Mouse (Mus musculus) small intestine, adult 2 months (tissue): Measurements from ENCODE around the gene Acot11. TPM values are rescaled to one million over a fixed set of nuclear protein-coding genes. Genes with fewer than 3 reads are reported as not detected.

Experiments
- H3K27ac ChIP-seq: fragments of 200-500 bp; 2 replicates; pipeline ENCODE4 v1.5.1; 2012; ENCODE audit warnings: low read depth, low read length, control low read depth, inconsistent platforms; ENCODE audit not compliant: insufficient read depth
- H3K27me3 ChIP-seq: fragments of 200-500 bp; 2 replicates; pipeline ENCODE4 v1.6.1; 2012; ENCODE audit warnings: mild to moderate bottlenecking, moderate library complexity, low read length, inconsistent platforms; ENCODE audit not compliant: control insufficient read depth, insufficient read depth
- H3K36me3 ChIP-seq: fragments of 200-500 bp; 2 replicates; pipeline ENCODE4 v1.6.1; 2012; ENCODE audit warnings: mild to moderate bottlenecking, low read length, control low read depth, inconsistent platforms; ENCODE audit not compliant: control insufficient read depth, insufficient read depth
- H3K4me1 ChIP-seq: fragments of 200-500 bp; 2 replicates; pipeline ENCODE4 v1.6.1; 2012; ENCODE audit warnings: low read length, inconsistent platforms, mixed read lengths; ENCODE audit not compliant: control insufficient read depth, insufficient read depth, insufficient read length
- H3K4me3 ChIP-seq: fragments of 200-500 bp; 2 replicates; pipeline ENCODE4 v1.5.1; 2012; ENCODE audit warnings: low read depth, mild to moderate bottlenecking, control low read depth, inconsistent platforms, low read length, moderate library complexity
- CTCF ChIP-seq: fragments of 200-500 bp; IDR thresholded peaks from 2 replicates; pipeline ENCODE4 v1.5.1; 2012; ENCODE audit warnings: low read depth, mild to moderate bottlenecking, control low read depth, inconsistent platforms, low read length, moderate library complexity, mixed read lengths; ENCODE audit not compliant: insufficient replicate concordance, insufficient read length; ENCODE audit errors: extremely low read depth
- POLR2A ChIP-seq: fragments of 200-500 bp; IDR thresholded peaks from 2 replicates; pipeline ENCODE4 v1.6.1; 2012; ENCODE audit warnings: low read depth, mild to moderate bottlenecking, control low read depth, inconsistent platforms, low read length, moderate library complexity
- WGBS: fragments of 180-500 bp; shearing (Covaris S2); methylation state at CpG from one replicate; pipeline ENCODE4 v1.1.7; 2018; 5-methylcytosine and 5-hydroxymethylcytosine counted together
- polyA plus RNA-seq: library from polyadenylated mRNA; depleted of rRNA; stranded (reverse); fragments of >200 nt; gene quantifications from 2 replicates; pipeline ENCODE4 v1.2.3, GENCODE M21; 2012

The Acot11 gene
- polyA plus RNA-seq, 1 experiment: 24.9 TPM

DNA sequence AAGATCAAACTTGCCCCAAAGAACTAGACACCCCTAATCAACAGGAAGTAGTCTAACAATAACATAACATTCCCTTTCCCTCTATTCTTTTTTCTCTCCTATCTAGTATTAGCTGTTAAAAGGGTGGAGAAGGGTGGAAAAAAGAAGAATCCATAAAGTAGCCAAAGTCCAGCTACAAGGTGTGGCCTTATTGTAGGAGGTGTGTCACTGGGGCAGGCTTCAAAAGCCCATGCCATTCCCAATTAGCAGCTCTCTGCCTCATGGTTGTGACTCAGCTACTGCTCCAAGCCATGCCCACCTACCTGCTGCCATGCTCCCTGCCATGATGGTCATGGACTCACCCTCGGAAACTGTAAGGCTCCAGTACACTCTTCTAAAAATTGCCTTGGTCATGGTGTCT, 32.2 kb downstream of the Acot11 start:
- Histone ChIP-seq H3K27me3 (no peaks in the 10 kb centered on the region), H3K36me3 (peaks cover 32% of the 10 kb centered on the region), H3K4me1 (peaks cover 11% of the 10 kb centered on the region; the same call in 1 of the 2 replicates), H3K4me3 (no peak overlapping the region), H3K27ac (peak overlapping the region; percentile 65)
- TF ChIP-seq CTCF (no peak), POLR2A (no peak)
- 41% methylated on average over 1 of the region's 1 CpGs for WGBS

DNA sequence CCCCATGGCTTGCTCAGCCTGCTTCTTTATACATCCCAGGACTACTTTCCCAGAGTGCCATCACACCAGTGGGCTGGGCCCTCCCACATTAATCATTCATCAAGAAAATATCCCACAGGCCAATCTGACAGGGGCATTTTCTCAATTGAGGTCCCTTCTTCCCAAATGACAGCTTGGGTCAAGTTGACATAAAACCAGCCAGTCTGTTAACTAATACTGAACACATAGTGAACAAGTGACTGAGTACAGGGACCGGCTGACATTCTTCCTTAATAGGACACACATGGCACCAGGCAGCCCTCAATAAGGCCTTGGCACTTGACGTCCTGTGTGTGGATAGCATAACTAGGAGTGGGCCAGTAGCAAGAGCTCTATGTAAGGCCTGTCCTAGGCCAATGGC, 35.5 kb downstream of the Acot11 start:
- no peaks in the 10 kb centered on the region for H3K27me3 ChIP-seq
- 92% methylated on average over 2 of the region's 2 CpGs for WGBS
- H3K27ac ChIP-seq: no peak overlapping the region
- TF ChIP-seq POLR2A: no peak
- TF ChIP-seq CTCF: no peak
- H3K4me1 ChIP-seq: peaks cover 9% of the 10 kb centered on the region; the same call in 1 of the 2 replicates
- peaks cover 39% of the 10 kb centered on the region for H3K36me3 ChIP-seq
- H3K4me3 ChIP-seq: no peak overlapping the region

DNA sequence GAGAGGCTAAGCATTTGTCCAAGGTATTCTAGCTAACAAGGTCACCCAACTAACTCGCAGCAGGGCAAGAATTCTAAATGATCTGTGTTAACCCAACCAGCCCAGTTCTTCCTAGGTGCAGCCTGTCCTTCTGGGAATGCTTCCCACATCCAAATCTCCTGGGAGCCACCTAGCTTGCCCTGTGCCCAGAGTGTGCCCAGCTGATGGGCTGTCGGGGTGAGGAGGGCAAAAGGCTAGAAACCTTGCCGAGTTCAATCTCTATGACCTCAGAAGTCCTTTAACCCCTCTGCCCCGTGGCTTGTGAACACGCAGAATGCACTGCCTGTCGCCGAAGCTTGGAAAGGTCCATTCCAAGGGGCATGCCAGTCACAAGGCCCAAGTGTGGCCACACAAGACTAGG, 40.6 kb downstream of the Acot11 start:
- WGBS: 86% methylated on average over 7 of the region's 7 CpGs
- TF ChIP-seq POLR2A: no peak
- no peak for TF ChIP-seq CTCF
- Histone ChIP-seq H3K27ac (no peak overlapping the region), H3K36me3 (peaks cover 43% of the 10 kb centered on the region), H3K4me1 (no peaks in the 10 kb centered on the region), H3K27me3 (no peaks in the 10 kb centered on the region), H3K4me3 (no peak overlapping the region)

DNA sequence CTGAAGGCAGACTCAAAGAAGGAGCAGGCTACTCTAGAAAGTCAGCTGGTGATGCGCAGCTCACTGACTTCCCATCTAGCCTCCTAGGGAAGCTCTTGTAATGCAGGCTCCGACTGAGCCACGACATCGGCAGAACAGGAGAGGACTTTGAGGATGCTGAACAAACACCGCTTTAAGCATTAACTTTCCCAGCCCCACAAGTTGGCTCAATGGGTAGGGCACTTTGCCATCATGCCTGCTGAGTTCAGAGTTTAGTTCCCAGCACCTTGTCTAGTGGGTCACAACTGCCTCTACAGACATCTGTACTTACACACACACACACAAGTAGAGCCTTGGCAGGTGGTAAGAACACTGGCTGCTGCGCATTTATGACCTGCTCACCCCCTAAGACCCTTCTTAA, 53.1 kb downstream of the Acot11 start:
- no peak for TF ChIP-seq CTCF
- TF ChIP-seq POLR2A: no peak
- 86% methylated on average over 6 of the region's 6 CpGs for WGBS

DNA sequence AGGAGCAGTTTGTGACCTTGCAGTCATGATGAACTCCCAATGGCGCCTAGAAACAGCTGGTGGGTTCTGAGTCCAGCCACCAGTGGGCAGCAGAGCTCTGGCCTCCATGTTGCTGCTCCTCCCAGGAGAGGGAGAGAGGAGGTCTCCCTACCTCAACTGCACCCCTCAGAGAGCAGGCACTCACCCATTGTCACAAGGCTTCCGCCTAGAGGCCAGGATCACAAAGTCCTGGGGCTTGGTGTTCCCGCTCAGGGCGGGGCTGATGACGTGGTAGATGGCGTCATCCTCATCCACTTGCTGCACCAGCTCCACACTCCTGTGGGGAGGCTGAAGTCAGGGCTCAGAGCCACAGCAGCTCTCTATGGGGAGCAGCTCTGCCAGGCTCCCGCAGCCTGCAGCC, 55.1 kb downstream of the Acot11 start:
- peaks cover 54% of the 10 kb centered on the region for H3K36me3 ChIP-seq
- H3K27ac ChIP-seq: no peak overlapping the region
- peaks cover 8% of the 10 kb centered on the region for H3K4me1 ChIP-seq
- peak; percentile 62; the same call in 1 of the 2 replicates for TF ChIP-seq CTCF
- TF ChIP-seq POLR2A: no peak
- H3K27me3 ChIP-seq: no peaks in the 10 kb centered on the region
- H3K4me3 ChIP-seq: peak overlapping the region; percentile 5; the same call in 1 of the 2 replicates
- 30% methylated on average over 7 of the region's 7 CpGs for WGBS

More for the DNA sequence above, 53.1 kb downstream of the Acot11 start:
- no peak overlapping the region for H3K4me3 ChIP-seq
- H3K27me3 ChIP-seq: no peaks in the 10 kb centered on the region
- H3K27ac ChIP-seq: no peak overlapping the region
- peaks cover 8% of the 10 kb centered on the region for H3K4me1 ChIP-seq
- H3K36me3 ChIP-seq: peaks cover 63% of the 10 kb centered on the region

DNA sequence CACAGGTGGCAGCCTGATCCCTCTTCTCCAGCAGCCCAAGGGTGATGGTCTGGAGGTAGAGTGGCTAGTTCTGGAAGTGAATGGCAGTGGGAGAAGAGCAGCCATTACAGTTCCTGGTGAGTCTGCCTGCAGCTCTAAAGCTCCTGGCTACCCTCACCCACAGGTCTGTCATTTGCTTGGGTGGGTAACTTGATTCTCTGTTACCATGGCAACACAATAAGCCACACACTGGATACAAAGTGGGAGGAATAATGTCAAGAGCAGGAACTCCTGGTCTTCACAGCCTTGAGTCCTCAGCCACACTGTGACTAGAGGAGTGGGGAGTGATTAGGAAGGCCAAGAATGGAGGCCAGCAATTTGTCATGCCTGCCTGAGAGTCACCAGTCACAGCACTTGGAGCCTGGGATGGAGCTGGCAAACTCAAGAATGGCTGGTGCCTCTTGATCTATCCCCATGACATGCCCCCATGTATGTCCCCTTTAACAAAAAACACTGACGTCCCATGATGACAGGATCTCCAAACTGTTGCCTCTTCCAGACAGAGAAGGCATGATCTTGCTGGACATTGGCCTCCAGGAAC, 57.7 kb downstream of the Acot11 start:
- no peaks in the 10 kb centered on the region for H3K27me3 ChIP-seq
- no peak overlapping the region for H3K27ac ChIP-seq
- TF ChIP-seq CTCF: no peak
- no peak for TF ChIP-seq POLR2A
- 100% methylated on average over 1 of the region's 1 CpGs for WGBS
- H3K4me1 ChIP-seq: peaks cover 8% of the 10 kb centered on the region
- H3K4me3 ChIP-seq: no peak overlapping the region
- H3K36me3 ChIP-seq: peaks cover 38% of the 10 kb centered on the region

DNA sequence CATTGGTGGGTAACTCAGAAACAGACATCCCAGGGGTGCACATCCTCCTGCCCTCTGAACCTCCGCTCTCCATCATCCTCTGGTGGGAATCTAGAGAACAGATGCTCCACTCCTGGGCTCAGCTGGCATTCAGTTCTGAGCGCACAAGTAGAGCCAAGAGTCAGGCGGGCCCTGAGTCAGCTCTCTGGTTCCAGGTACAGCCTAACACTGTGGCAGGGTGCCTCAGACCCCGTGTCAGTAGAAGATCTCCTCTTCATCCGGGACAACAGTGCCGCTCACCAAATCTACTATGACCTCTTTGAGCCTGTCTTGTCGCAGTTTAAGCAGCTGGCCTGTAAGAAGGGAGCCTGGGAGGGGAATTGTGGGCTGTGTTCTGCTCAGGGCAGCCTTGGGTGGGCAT, 58.9 kb downstream of the Acot11 start:
- peaks cover 8% of the 10 kb centered on the region for H3K4me1 ChIP-seq
- WGBS: 85% methylated on average over 7 of the region's 7 CpGs
- no peak overlapping the region for H3K4me3 ChIP-seq
- TF ChIP-seq POLR2A: no peak
- no peak overlapping the region for H3K27ac ChIP-seq
- H3K36me3 ChIP-seq: peaks cover 32% of the 10 kb centered on the region
- H3K27me3 ChIP-seq: no peaks in the 10 kb centered on the region
